Mouse (Mus musculus) spleen, embryonic (tissue): Measurements from ENCODE around the gene Mdfi.

ENCODE experiments used
- CTCF ChIA-PET: fragments of 350-600 bp; sonication (Branson Sonifier 250); formaldehyde crosslinking; loops from one replicate; lab custom pipeline; 2022; lab: Charles Lee

The Mdfi gene

DNA sequence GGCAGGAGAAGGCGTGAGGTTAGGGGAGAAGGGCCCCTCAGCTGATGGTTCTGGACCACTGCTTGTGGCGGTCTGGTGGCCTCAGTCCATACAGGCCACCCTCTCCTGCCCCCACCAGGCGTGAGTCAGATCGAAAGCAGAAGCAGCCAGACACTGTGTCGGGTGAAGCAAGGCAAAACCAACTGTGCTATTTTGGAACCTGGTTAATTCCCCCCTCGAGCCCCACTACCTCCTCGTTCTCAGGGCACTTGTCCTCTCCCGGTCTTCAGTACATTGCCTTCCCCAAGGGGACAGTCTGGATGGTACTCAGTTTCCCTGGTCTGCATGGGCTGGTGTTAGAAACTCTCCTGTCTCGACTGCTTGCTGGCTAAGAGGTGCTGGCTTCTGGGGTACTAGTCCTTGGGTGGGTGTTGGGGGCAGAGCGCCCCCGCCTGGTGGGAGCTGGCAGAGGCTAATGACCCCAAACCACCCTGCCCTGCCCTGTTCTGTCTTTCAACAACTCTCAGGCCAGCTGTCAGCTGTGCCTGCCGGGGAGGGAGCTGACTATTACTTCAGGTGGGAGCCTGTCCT is 65.7 kb downstream of the Mdfi start:
- CTCF ChIA-PET: interaction anchor here (0.6 to 1.4 kb wide), 5 partner anchors 21 to 126 kb away, joined by 3 to 9 read pairs (median 5); partner anchors contain the start of gene Tfeb

DNA sequence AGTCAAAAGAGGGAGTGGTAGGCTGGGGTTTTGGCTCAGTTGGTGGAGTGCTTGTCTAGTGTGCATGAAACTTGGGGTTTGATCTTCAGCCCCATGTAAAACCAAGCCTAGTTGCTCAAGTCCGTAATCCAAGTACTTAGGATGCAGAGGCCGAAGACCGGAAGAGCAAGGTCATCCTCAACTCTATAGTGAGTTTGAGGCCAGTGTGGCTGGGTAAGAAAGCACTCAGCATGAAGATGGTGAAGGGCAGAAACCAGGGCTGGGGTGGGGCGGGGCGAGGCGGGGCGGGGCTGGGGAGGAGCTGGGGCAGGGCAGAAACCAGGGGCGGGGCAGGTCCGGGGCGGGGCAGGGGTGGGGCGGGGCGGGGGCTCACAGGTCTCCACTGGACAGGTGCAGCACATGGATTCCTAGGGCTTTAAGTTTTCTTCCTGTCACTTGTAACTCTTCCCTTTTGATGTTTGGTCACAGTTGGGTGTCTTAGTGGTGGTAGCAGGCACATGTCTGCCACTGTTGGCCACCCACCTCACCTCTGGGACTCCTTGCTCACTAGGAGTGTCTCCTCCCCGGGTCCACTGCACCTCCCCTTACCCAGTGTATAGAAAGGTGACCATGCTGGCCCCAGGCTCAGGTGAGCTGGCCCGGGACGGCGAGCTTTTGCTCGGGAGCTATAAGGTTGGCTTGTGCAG is 66.9 kb downstream of the Mdfi start:
- CTCF ChIA-PET: interaction anchor here (1.4 kb wide), 2 partner anchors 25 to 31 kb away, joined by 5 to 9 read pairs; partner anchors contain the start of gene Tfeb

DNA sequence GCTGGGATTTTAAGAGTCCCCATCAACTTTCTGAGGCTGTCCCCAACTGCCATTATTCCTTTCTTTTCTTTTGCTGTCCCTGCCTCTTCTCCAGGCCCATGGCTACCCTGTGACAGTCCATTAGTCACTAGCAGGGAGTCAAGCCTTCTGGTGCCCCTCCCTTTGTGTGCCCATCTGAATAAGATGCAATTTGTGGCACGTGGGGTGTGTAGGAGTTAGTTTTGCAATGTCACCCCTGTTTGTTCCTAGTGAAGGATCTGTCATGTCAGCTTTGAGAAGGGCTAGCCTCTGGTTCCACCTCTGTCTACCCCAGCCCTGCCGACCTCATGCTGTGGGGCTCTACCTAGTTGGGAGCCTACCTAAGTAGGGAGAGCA is 67.4 kb downstream of the Mdfi start:
- CTCF ChIA-PET: no interaction called here

DNA sequence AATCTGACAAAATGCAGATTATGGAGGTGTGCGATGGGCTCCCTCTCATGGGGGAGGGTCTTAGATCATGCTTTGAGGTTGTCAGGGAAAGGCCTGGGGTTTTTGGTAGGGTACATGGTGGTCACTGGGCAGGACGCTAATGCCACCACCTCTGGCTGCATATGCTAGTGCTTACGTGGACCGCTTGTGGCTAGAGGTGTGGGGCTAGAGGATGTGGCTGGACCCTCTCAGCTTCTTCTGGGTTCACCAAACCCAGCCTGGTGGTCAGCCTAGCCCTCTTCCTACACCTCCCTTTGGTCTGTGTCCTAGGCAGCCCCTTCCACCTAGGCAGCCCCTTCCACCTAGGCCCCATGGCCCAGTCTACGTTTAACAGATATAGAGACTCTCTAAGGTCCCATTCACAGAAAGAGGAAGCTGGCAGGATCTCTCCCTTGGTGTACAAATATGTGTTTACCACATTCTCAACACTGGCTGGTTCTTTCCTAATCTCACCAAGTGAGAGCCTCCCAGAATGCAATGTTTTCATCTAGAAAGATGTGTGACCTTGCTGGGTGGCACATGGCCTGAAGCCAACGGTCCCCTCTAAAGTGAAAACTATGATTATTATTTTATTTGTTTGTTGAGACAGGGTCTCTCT is 68.0 kb downstream of the Mdfi start:
- CTCF ChIA-PET: no interaction called here

DNA sequence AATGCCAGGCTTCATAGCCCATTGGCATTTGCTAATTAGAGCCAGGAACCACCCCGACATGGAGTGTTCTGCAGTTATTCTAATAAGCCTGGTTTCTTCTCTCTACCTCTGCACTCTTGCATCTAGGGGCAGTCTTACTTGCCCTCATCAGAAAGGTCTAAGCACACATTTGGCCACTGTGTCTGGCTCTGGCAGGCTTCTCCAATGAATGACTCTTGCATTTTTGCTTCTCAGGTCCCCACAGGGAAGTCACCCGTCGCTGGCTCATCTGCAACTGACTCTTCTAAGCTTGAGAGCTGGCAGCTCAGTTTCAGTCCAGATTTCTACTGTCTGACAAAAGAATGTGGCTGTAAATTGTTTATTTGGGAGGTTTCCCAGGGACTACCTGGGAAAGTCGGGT is 68.5 kb downstream of the Mdfi start:
- CTCF ChIA-PET: no interaction called here
